Mouse (Mus musculus) G1E (cell line): ENCODE measurements at regions not wholly inside any gene's neighbourhood (a gene's known extent, or its start where the extent isn't known, plus 50 kb on each side); places are given as distances from the start of the nearest gene placed in this dataset.

Experiments used
- CTCF ChIP-seq: IDR thresholded peaks from 2 replicates; pipeline ENCODE4 v1.5.1; 2012; ENCODE audit warnings: low read depth, low read length, inconsistent platforms, mixed read lengths
- GATA1 ChIP-seq: IDR thresholded peaks from 2 replicates; pipeline ENCODE4 v1.6.1; 2012; ENCODE audit warnings: borderline replicate concordance, low read length, inconsistent platforms, mixed read lengths
- GATA2 ChIP-seq: IDR thresholded peaks from 2 replicates; pipeline ENCODE4 v1.6.1; 2012; ENCODE audit warnings: low read depth, low read length, inconsistent platforms, borderline replicate concordance
- POLR2AphosphoS5 ChIP-seq: IDR thresholded peaks from 2 replicates; pipeline ENCODE4 v1.6.1; 2012; ENCODE audit warnings: low read depth, low read length, inconsistent platforms; ENCODE audit not compliant: insufficient replicate concordance
- TAL1 ChIP-seq: conservative IDR thresholded peaks from 2 replicates; pipeline ENCODE4 v1.6.1; 2012; ENCODE audit warnings: low read depth, low read length, inconsistent platforms, mixed read lengths

DNA sequence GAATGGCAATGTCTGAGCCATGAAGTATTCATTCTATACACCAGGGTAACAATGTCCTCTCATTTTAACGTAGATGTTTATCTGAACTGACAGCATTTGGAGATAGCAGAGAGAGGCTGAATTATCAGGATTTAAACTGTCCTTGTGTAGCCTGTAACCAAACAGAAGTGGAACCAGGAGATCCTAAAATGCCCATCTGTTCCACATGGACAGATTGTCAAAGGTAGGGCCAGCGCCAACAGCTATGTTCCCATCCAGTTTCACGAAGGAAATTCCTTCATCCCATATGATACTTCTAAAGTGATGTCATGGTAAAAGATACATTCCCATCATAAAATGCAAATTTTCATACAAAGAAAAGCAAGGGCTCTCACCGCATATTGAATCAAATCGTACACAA is 627.0 kb downstream of the Adgrl2 start:
- TF ChIP-seq CTCF: no peak
- TF ChIP-seq GATA1: no peak
- no peak for TF ChIP-seq POLR2AphosphoS5
- no peak for TF ChIP-seq TAL1
- TF ChIP-seq GATA2: no peak
